ENCODE assay signal across 13 mouse cellular contexts in the genomic region with DNA sequence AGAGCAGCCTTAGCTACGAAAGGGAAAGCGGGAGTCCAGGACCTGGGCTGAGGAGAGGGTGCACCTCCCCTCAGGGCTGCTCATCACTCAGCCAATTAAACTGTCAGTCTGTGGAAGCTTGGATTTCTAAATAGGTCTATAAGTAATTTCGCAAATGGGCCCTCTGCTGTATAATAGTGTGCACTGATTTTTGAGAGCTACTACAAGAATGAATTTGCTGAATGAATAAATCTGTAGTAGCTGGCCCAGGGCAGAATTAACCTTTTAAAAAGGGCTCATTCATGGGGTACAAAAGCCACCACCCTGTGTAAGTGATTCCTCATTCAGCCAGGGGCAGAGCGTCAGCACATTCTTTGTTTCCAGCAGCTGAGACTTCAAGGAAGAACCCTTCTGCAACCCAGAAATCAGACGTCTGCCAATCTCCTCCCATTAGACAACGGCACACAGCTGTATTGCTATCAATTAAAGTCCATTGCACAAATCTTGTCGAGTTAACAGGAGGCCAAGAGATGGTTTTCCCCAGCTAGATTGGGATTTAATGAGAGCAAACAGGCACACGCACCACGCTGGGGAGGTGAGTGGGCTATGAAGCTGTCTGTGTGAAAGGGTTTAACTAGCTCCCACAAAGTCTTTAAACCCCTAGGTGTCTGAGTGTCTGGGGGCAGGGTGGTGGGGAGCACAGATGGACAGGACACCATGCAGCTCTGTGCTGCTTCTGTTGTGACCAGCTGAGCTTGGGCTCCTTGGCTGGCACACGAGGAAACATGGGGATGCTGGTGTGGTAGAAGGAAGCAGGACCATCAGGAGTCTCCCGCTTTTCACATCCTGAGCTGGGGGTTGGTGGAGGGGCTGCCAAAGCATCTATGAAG.
DNase-seq lines count a peak whose midpoint lies in the region; ATAC-seq lines count a peak whose summit lies in the region.
"Had no signal": no experiment of that assay in that cellular context is flagged by ENCODE, and none has a peak within 500 bp of the region (broad histone marks: within the 10 kb centered on the region; RNA-seq: fewer than 3 reads in every experiment).

No protein-coding gene starts in this region.

- H3K27me3 ChIP-seq in lung, embryonic 16.5 days (ENCODE audit: control insufficient read depth, insufficient read depth, low read depth, low read length): no peaks in the 10 kb centered on the region
- H3K27me3 ChIP-seq in forebrain, embryonic 13.5 days: no peaks in the 10 kb centered on the region; the same call in 1 of the 2 replicates
- no peaks in the 10 kb centered on the region for H3K27me3 ChIP-seq in limb, embryonic 13.5 days
- H3K27me3 ChIP-seq: limb, embryonic 12.5 days had no signal

- 54% methylated on average over 11 of the region's 11 CpGs for WGBS in lung, embryonic 16.5 days
- WGBS in forebrain, embryonic 13.5 days: 5% methylated on average over 11 of the region's 11 CpGs
- WGBS in limb, embryonic 13.5 days: 24% methylated on average over 11 of the region's 11 CpGs

- H3K9ac ChIP-seq in lung, embryonic 16.5 days (ENCODE audit: low read length): no peak overlapping the region
- no peak overlapping the region for H3K9ac ChIP-seq in forebrain, embryonic 13.5 days
- no peak overlapping the region for H3K9ac ChIP-seq in limb, embryonic 13.5 days
- H3K9ac ChIP-seq: limb, embryonic 12.5 days had no signal

- H3K27ac ChIP-seq in lung, embryonic 16.5 days (ENCODE audit: low read length): 0 out of 2 replicates have a peak overlapping the region, but pooled peaks have one; percentile 8
- H3K27ac ChIP-seq in forebrain, embryonic 13.5 days: peak overlapping the region; percentile 79
- H3K27ac ChIP-seq in limb, embryonic 13.5 days: no peak overlapping the region
- H3K27ac ChIP-seq: limb, embryonic 12.5 days had no signal

- no peak overlapping the region for H3K4me2 ChIP-seq in lung, embryonic 16.5 days (ENCODE audit: low read depth, low read length)
- H3K4me2 ChIP-seq in forebrain, embryonic 13.5 days: peak overlapping the region; percentile 35
- 0 out of 2 replicates have a peak overlapping the region, but pooled peaks have one; percentile 21 for H3K4me2 ChIP-seq in limb, embryonic 13.5 days (replicated peaks)
- H3K4me2 ChIP-seq: heart, embryonic 11.5 days; limb, embryonic 12.5 days had no signal

- no peak for DNase-seq in lung, postnatal 25 days (ENCODE audit: low spot score)
- peak; percentile 70 for DNase-seq in retina, postnatal 1 day
- DNase-seq in natural killer cell, adult 2 months (ENCODE audit: low spot score in 2 of 2): no peak
- DNase-seq in right cerebral cortex, adult 18-20 months: no peak
- no peak for DNase-seq in cerebellum, postnatal 36 days
- DNase-seq: cerebellum, adult 11 months; kidney, adult 2 months; thymus, adult 2 months had no signal

- peak; percentile 46 for ATAC-seq in lung, embryonic 16.5 days (ENCODE audit: low read depth)
- peak; percentile 90 for ATAC-seq in forebrain, embryonic 13.5 days
- ATAC-seq in limb, embryonic 13.5 days (ENCODE audit: low FRiP score, low read depth): no peak; the same call in 1 of the 2 replicates

- H3K4me3 ChIP-seq in lung, embryonic 16.5 days (ENCODE audit: low read length): no peak overlapping the region
- no peak overlapping the region for H3K4me3 ChIP-seq in forebrain, embryonic 13.5 days
- no peak overlapping the region for H3K4me3 ChIP-seq in limb, embryonic 13.5 days
- H3K4me3 ChIP-seq: limb, embryonic 12.5 days had no signal

- H3K4me1 ChIP-seq in lung, embryonic 16.5 days (replicated peaks; ENCODE audit: control insufficient read depth, insufficient read depth, low read length): 0 out of 2 replicates have a peak, but pooled peaks cover 2% of the 10 kb centered on the region
- H3K4me1 ChIP-seq in forebrain, embryonic 13.5 days: peaks cover 22% of the 10 kb centered on the region
- H3K4me1 ChIP-seq in limb, embryonic 13.5 days: peaks cover 10% of the 10 kb centered on the region

- no peaks in the 10 kb centered on the region for H3K9me3 ChIP-seq in lung, embryonic 16.5 days (ENCODE audit: control insufficient read depth, low read length)
- no peaks in the 10 kb centered on the region for H3K9me3 ChIP-seq in forebrain, embryonic 13.5 days (replicated peaks)
- no peaks in the 10 kb centered on the region for H3K9me3 ChIP-seq in limb, embryonic 13.5 days
- H3K9me3 ChIP-seq: limb, embryonic 12.5 days had no signal

- H3K36me3 ChIP-seq in lung, embryonic 16.5 days (ENCODE audit: control insufficient read depth, insufficient read depth, low read length): no peaks in the 10 kb centered on the region
- no peaks in the 10 kb centered on the region for H3K36me3 ChIP-seq in forebrain, embryonic 13.5 days (ENCODE audit: poor library complexity, severe bottlenecking)
- no peaks in the 10 kb centered on the region for H3K36me3 ChIP-seq in limb, embryonic 13.5 days
- H3K36me3 ChIP-seq: limb, embryonic 12.5 days had no signal
